Mouse (Mus musculus) testis, adult 2 months (tissue): ENCODE results near the gene Gpr55. TPM values are rescaled to one million over a fixed set of nuclear protein-coding genes. Genes with fewer than 3 reads are reported as not detected.

Experiments
- H3K27ac ChIP-seq: fragments of 200-500 bp; 2 replicates; pipeline ENCODE4 v1.5.1; 2012; ENCODE audit warnings: low read depth, low read length; ENCODE audit not compliant: control insufficient read depth, insufficient read depth
- H3K27me3 ChIP-seq: fragments of 200-500 bp; 2 replicates; pipeline ENCODE4 v1.6.1; 2012; ENCODE audit warnings: mild to moderate bottlenecking, low read length, moderate library complexity; ENCODE audit not compliant: control insufficient read depth, insufficient read depth
- H3K36me3 ChIP-seq: fragments of 200-500 bp; 2 replicates; pipeline ENCODE4 v1.6.1; 2012; ENCODE audit warnings: mild to moderate bottlenecking, low read length; ENCODE audit not compliant: control insufficient read depth, insufficient read depth
- H3K4me1 ChIP-seq: fragments of 200-500 bp; 2 replicates; pipeline ENCODE4 v1.6.1; 2012; ENCODE audit warnings: low read length; ENCODE audit not compliant: control insufficient read depth, insufficient read depth
- H3K4me3 ChIP-seq: fragments of 200-500 bp; 2 replicates; pipeline ENCODE4 v1.5.1; 2012; ENCODE audit warnings: low read depth, mild to moderate bottlenecking, low read length, moderate library complexity, mixed read lengths; ENCODE audit not compliant: control insufficient read depth
- CTCF ChIP-seq: fragments of 200-500 bp; IDR thresholded peaks from 2 replicates; pipeline ENCODE4 v1.5.1; 2012; ENCODE audit warnings: low read depth, mild to moderate bottlenecking, inconsistent platforms, low read length, moderate library complexity; ENCODE audit not compliant: control insufficient read depth, insufficient read depth, insufficient replicate concordance
- POLR2A ChIP-seq: fragments of 200-500 bp; IDR thresholded peaks from 2 replicates; pipeline ENCODE4 v1.6.1; 2012; ENCODE audit warnings: low read depth, mild to moderate bottlenecking, inconsistent platforms, low read length, moderate library complexity; ENCODE audit not compliant: control insufficient read depth
- polyA plus RNA-seq: library from polyadenylated mRNA; depleted of rRNA; stranded (reverse); fragments of >200 nt; gene quantifications from 2 replicates; pipeline ENCODE4 v1.2.3, GENCODE M21; 2012

Gpr55 gene
- polyA plus RNA-seq, 1 experiment = 5.2 TPM

DNA sequence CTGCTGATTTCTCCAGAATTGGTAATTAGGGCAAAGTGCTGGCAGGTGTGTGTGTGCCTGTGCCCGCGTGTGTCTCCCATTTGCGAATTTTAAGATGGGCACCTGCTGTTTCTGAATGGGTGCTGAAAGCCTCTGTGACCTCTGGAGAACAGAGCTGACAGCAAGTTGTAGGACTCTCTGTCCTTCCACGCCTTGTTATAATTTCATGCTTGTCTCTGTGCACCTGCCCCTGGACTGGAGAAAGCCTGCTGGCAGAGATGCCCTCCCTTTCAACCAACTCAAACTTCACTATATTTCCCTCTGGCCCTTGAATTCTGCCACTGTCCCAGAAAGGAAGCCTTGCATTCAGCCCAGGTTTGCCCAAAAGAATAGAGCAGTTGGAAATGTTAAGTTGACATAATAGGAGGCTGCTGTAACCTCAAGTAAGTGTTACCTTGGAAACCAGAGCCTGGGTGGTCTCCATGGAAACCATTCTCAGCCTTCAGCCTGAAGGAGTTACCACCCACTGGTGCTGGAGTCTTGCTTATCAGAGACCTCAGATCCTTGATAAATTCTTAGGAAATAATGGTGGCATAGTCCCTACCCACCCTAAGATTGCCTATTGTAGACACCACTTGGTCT is 43.9 kb downstream of the Gpr55 start:
- Histone ChIP-seq H3K36me3 (no peaks in the 10 kb centered on the region), H3K4me1 (peaks cover 4% of the 10 kb centered on the region), H3K27me3 (no peaks in the 10 kb centered on the region), H3K27ac (no peak overlapping the region), H3K4me3 (no peak overlapping the region)
- TF ChIP-seq CTCF (no peak), POLR2A (no peak)

DNA sequence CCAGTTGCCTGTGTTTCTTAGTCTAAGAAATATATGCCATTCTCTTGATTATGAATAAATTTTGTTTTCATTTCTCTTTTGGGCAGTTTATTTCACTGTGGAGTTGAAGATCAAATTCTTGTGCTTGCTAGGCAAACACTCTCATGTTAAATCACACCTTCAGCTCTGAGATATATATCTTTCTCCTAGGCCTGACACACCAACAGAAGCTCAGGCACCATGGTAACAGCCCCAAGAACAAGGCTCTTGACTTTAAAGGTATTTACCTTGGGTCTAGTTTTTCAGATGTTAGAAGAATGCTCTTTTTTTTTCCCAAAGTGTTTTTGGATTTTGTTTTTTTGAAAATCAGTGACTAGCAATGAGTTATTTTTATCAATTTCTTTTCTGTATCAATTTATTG is 44.9 kb downstream of the Gpr55 start:
- no peaks in the 10 kb centered on the region for H3K27me3 ChIP-seq
- H3K4me1 ChIP-seq = peaks cover 4% of the 10 kb centered on the region
- H3K36me3 ChIP-seq = no peaks in the 10 kb centered on the region
- no peak for TF ChIP-seq POLR2A
- no peak for TF ChIP-seq CTCF
- H3K27ac ChIP-seq = no peak overlapping the region
- H3K4me3 ChIP-seq = no peak overlapping the region

GRCm38 (mm10) chr1:85913078-85913755 is 47.6 kb downstream of the Gpr55 start:
- peaks cover 4% of the 10 kb centered on the region for H3K4me1 ChIP-seq
- no peaks in the 10 kb centered on the region for H3K27me3 ChIP-seq
- TF ChIP-seq POLR2A (no peak), CTCF (no peak)
- H3K27ac ChIP-seq = no peak overlapping the region
- H3K36me3 ChIP-seq = no peaks in the 10 kb centered on the region
- no peak overlapping the region for H3K4me3 ChIP-seq

DNA sequence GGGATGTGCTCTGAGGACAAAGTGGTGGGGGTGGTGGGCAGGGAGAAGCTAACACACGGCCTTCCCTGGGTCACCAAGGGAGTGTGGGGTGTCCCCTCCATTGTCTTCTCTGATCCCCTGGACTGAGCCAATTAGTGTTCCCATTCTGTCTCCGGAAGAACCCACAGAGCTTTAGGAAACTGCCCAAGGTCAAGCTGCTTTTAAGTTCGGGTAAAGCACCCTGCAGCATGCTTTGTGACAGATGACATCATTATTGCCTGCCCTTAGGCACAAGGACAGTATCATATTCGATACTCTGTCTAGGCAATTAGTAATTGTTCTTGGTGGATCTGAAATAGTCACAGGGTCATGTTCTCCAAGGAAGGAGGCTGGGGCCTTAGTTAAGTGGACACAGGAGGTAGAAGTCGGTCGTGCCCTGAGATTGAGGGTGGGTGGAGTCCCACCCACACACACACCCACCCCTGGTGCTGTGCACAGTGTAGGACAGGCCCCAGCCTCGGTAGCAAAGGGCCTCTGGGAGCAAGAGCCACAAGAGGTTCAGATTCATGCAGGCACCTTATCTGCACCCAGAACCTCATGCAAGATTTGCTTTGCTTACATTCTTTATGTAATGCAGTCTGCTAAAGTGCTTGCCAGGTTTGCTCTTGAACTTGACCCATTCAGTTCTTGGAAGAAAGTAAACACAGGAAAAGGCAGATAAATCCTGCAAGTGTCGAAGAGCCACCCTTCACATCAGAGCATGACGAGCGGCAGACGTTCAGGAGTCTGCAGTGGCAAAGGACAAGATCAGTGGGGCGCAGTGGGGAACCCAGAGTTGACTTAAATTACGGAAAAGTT is 51.8 kb downstream of the Gpr55 start:
- Histone ChIP-seq H3K4me3 (no peak overlapping the region), H3K4me1 (no peaks in the 10 kb centered on the region), H3K36me3 (no peaks in the 10 kb centered on the region), H3K27me3 (no peaks in the 10 kb centered on the region), H3K27ac (no peak overlapping the region)
- TF ChIP-seq POLR2A = no peak
- TF ChIP-seq CTCF = no peak

DNA sequence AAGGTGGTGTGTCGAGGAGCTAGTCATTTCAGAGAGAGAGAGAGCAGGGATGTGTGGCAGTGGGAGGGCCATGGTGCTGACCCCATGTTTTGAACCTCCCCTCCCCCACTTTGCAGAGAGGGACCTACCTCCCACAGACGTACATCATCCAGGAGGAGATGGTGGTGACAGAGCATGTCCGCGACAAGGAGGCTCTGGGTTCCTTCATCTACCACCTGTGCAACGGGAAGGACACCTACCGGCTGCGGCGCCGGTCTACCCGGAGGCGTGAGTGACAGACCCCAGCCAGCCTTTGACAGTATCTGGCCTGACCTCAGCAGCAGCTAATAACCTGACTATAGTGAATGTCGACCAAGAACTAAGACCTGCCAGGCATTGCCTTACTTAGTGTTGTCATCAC is 53.9 kb downstream of the Gpr55 start:
- Histone ChIP-seq H3K4me3 (no peak overlapping the region), H3K27ac (no peak overlapping the region), H3K27me3 (no peaks in the 10 kb centered on the region), H3K36me3 (no peaks in the 10 kb centered on the region), H3K4me1 (no peaks in the 10 kb centered on the region)
- TF ChIP-seq CTCF (no peak), POLR2A (no peak)

DNA sequence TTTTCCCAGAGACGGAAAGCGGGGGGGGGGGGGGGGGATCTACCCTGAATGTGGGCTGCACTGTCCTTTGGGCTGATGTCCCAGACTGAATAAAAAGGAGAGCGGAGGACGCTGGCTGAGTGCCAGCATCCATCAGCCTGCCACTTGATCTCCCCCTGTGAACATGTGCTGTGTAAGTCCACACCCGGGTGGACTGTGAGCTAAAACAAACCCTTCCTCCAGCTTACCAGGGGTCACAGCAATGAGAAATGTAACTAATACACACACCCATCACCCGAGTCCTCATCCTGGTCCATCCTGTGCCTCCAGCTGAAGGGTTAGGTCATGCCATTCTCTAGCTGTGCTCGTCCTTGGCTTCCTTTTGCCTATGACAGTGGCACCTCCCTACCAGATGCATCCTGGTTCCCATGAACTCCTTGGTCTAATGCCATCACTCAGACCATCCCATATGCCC is 58.7 kb downstream of the Gpr55 start:
- H3K4me1 ChIP-seq = peaks cover 27% of the 10 kb centered on the region
- no peaks in the 10 kb centered on the region for H3K36me3 ChIP-seq
- H3K27me3 ChIP-seq = no peaks in the 10 kb centered on the region
- no peak for TF ChIP-seq CTCF
- no peak overlapping the region for H3K4me3 ChIP-seq
- H3K27ac ChIP-seq = no peak overlapping the region

DNA sequence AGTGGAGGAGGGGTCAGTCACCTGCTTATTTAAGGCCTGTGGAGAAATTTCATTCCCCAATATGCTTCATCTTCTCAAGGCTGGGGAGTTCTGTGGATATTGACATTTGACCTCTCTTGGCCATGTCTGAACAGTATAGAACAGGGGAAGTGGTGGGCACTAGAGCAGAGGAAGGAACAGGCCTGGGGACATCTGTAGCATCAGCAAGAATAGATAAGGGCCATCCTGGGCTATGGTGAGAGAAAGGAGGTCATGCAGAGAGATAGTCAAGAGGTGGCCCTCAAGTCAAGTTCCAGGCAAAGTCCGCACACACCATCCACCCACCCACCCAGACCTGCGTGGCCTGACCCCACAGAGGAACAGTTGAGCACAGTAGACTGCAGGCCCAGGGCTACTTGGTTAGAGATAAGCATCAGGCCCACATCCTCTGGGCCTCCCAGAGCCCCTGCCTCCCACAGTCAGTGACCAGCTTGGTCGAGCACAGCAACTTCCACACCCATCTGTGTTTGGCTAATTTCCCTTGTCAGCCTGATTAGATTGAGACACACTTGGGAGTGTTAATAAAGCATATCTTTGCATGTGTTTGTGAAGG is 59.2 kb downstream of the Gpr55 start:
- Histone ChIP-seq H3K27me3 (no peaks in the 10 kb centered on the region), H3K27ac (no peak overlapping the region), H3K4me1 (peaks cover 27% of the 10 kb centered on the region), H3K4me3 (no peak overlapping the region), H3K36me3 (no peaks in the 10 kb centered on the region)
- TF ChIP-seq POLR2A (no peak), CTCF (no peak)
